Mouse (Mus musculus) midbrain, embryonic 10.5 days (tissue): ENCODE data around the gene Plxdc1. TPM values are rescaled to one million over a fixed set of nuclear protein-coding genes. Genes with fewer than 3 reads are reported as not detected.

ENCODE experiments used
- DNase-seq: peaks from one replicate; pipeline ENCODE4 v3.0.0-alpha.2; 2017; ENCODE audit warnings: low spot score
- H3K27ac ChIP-seq: fragments of 300-500 bp; sonication (generic); replicated peaks from 2 replicates; pipeline ENCODE4 v1.5.1; 2016; ENCODE audit warnings: mild to moderate bottlenecking
- H3K27me3 ChIP-seq: fragments of 300-500 bp; sonication (generic); 2 replicates; pipeline ENCODE4 v1.6.1; 2016; ENCODE audit warnings: low read depth, mild to moderate bottlenecking; ENCODE audit not compliant: poor library complexity, severe bottlenecking
- H3K36me3 ChIP-seq: fragments of 300-500 bp; sonication (generic); 2 replicates; pipeline ENCODE4 v1.6.1; 2016; ENCODE audit warnings: mild to moderate bottlenecking, moderate library complexity
- H3K4me1 ChIP-seq: fragments of 300-500 bp; sonication (generic); 2 replicates; pipeline ENCODE4 v1.6.1; 2016
- H3K4me3 ChIP-seq: fragments of 300-500 bp; sonication (generic); 2 replicates; pipeline ENCODE4 v1.5.1; 2016; ENCODE audit warnings: mild to moderate bottlenecking, moderate library complexity
- H3K9me3 ChIP-seq: fragments of 300-500 bp; sonication (generic); replicated peaks from 2 replicates; pipeline ENCODE4 v1.6.1; 2016; ENCODE audit warnings: mild to moderate bottlenecking
- WGBS: fragments of 180-500 bp; shearing (Covaris S2); methylation state at CpG from one replicate; pipeline ENCODE4 v1.1.7; 2016; 5-methylcytosine and 5-hydroxymethylcytosine counted together
- polyA plus RNA-seq: library from polyadenylated mRNA; unstranded; fragments of >200 nt; fragmentation: Nextera tagmentation; extraction: Ambion mirVana; gene quantifications from 2 replicates; pipeline ENCODE4 v1.2.1, GENCODE M21; 2016

Gene Plxdc1
- polyA plus RNA-seq, 1 experiment from 2014 or later: 0.06 TPM

DNA sequence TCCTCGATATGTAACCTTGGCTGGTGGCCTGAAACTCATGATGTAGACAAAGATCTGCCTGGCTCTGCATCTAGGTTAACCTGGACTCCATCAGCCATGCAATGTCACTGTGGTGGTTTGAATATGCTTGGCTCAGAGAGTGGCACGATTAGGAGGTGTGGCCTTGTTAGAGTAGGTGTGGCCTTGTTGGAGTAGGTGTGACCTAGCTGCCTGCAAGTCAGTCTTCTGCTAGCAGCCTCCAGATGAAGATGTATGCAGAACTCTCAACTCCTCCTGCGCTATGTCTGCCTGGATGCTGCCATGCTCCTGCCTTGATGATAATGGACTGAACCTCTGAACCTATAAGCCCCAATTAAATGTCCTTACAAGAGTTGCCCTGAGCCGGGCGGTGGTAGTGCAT, 43.0 kb downstream of the Plxdc1 start:
- Histone ChIP-seq H3K27me3 (no peaks in the 10 kb centered on the region), H3K27ac (no peak overlapping the region), H3K9me3 (no peaks in the 10 kb centered on the region), H3K4me1 (peaks cover 6% of the 10 kb centered on the region; the same call in 1 of the 2 replicates), H3K36me3 (no peaks in the 10 kb centered on the region), H3K4me3 (no peak overlapping the region)
- DNase-seq: no peak
- 80% methylated on average over 5 of the region's 5 CpGs for WGBS

DNA sequence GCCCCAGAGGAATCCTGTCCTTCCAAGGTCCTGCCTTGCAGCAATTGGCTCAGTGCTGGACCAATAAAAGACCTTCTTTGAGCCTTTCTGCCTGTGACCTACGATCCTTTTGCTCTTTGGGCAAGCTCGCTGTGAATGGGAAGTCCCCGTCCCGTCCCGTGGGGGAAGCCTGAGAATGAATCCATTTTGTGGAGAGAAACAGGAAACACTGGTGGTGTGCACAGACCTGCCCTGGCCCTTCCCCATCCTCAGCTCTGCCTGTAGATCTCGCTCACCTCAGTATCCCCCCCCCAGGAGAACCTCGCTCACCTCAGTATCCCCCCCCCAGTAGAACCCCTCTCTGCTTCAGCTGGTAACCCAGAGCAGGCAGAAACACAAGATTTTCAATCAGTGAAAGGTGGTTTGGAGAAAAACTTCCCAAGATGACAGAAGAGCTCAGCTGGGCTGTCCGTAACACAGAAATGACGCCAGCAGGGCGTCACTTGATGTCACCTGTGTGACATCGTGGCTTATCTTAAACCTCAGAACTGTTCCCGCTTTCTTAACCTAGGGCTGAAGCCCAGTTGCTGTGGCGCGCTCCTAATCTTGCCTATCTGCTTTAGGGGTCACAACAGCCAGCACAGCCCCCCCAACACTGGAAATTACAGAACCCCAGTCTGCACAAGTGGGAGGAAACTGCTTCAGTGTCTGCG, 43.7 kb downstream of the Plxdc1 start:
- H3K9me3 ChIP-seq: no peaks in the 10 kb centered on the region
- WGBS: 90% methylated on average over 15 of the region's 15 CpGs
- H3K27me3 ChIP-seq: no peaks in the 10 kb centered on the region
- no peaks in the 10 kb centered on the region for H3K36me3 ChIP-seq
- DNase-seq: no peak
- H3K27ac ChIP-seq: no peak overlapping the region
- no peak overlapping the region for H3K4me3 ChIP-seq
- peaks cover 5% of the 10 kb centered on the region; the same call in 1 of the 2 replicates for H3K4me1 ChIP-seq

DNA sequence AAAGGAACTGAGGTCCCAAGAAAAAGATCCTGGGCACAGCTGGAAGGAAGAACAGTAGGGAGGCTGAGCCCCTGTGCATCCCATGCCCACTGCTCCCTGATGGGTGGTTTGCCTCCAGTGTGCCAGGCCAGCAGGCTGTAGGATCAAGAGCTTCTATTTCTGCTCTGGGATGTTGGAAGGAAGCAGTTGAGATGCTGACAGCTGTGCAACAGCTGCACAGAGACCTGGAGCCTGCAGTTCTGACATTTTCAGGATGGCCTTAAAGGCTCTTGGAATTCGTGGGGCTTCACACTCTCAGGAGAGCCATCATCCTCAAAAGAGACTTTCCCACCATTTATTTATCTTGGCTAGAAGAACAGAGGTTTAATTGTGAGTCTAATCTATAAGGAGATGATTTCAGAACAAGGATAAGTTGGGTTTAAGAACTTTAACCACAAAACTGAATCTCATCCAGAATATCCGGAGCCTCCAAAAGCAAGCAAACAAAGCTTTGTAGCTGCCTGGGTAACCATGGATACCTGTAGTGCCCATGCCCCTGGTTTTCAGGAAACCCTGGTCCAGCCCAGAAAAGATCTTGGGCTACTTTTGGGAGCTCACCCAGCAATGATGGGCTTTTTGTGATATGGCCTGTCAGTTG, 48.7 kb downstream of the Plxdc1 start:
- H3K36me3 ChIP-seq: no peaks in the 10 kb centered on the region
- 73% methylated on average over 2 of the region's 2 CpGs for WGBS
- no peaks in the 10 kb centered on the region for H3K4me1 ChIP-seq
- H3K4me3 ChIP-seq: no peak overlapping the region
- no peaks in the 10 kb centered on the region for H3K9me3 ChIP-seq
- no peak for DNase-seq
- H3K27me3 ChIP-seq: no peaks in the 10 kb centered on the region
- no peak overlapping the region for H3K27ac ChIP-seq

DNA sequence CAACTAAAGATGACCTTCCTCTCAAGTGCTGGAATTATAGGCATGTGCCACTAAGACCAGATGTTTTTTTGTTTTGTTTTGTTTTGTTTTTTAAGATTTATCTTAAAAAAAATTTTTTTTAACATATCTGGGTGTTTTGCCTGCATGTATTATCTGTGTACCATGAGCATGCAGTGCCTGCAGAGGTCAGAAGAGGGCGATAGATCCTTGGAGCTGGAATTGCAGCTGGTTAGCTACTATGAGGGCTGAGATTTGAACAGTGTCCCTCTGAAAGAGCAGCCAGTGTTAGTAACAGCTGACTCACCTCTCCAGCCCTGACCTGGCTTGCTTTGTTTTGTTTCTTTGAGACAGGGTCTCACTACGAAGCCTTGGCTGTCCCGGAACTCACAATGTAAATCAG, 49.5 kb downstream of the Plxdc1 start:
- H3K36me3 ChIP-seq: no peaks in the 10 kb centered on the region
- WGBS: 31% methylated on average over 3 of the region's 3 CpGs
- DNase-seq: peak; percentile 62

DNA sequence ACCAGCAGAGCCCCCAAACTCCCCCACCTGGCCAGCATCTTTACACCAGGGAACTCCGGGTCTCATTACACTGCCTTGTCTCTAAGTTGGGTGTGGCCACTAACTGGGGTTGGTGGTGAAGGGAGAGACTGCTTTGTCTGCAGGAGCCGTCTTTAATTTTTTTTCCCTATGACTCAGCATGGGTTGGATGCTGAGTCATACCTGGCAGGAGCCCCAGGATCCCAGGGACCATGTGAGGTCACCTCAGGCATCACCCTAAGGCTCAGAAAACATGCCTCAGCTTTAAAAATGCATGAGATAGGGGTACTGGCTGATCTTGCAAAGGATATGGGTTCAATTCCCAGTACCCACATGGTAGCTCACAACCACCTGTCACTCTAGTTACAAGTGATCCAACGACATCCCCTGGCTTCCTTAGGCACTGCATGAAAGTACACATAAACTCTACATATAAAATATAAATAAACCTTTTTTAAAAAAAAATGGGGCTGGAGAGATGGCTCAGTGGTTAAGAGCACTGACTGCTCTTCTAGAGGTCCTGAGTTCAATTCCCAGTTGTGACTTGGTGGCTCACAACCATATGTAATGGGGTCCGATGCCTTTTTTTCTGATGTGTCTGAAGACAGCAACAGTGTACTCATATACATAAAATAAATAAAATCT, 50.2 kb downstream of the Plxdc1 start:
- Histone ChIP-seq H3K27ac (no peak overlapping the region), H3K4me3 (no peak overlapping the region), H3K36me3 (no peaks in the 10 kb centered on the region), H3K27me3 (no peaks in the 10 kb centered on the region), H3K4me1 (no peaks in the 10 kb centered on the region), H3K9me3 (no peaks in the 10 kb centered on the region)
- WGBS: 64% methylated on average over 4 of the region's 4 CpGs
- DNase-seq: no peak

More for the DNA sequence above, 49.5 kb downstream of the Plxdc1 start:
- H3K9me3 ChIP-seq: no peaks in the 10 kb centered on the region
- no peak overlapping the region for H3K27ac ChIP-seq
- H3K4me3 ChIP-seq: no peak overlapping the region
- no peaks in the 10 kb centered on the region for H3K27me3 ChIP-seq
- no peaks in the 10 kb centered on the region for H3K4me1 ChIP-seq

DNA sequence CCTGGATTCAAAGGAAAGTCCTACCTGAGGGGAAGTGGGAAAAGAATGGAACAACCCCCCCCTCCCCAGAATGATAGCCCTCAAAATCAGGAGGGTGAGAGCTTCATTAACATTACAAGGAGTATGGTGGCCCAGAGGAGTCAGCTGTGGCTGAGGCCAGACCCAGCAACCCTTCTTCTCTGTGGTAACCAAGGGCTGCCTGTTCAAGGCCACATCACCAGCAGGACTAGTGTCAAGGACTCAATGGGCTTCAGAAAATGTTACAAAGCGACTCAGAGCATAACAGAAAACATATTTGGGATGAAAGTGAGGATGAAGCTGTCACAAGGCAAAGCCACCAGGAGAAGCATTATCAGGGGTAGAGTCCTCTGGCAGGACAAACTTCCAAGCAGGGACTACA, 52.7 kb downstream of the Plxdc1 start:
- H3K27ac ChIP-seq: no peak overlapping the region
- no peak for DNase-seq
- no peaks in the 10 kb centered on the region for H3K27me3 ChIP-seq
- WGBS: 71% methylated on average over 1 of the region's 1 CpGs
- no peaks in the 10 kb centered on the region for H3K36me3 ChIP-seq
- no peak overlapping the region for H3K4me3 ChIP-seq
- no peaks in the 10 kb centered on the region for H3K9me3 ChIP-seq
- no peaks in the 10 kb centered on the region for H3K4me1 ChIP-seq

DNA sequence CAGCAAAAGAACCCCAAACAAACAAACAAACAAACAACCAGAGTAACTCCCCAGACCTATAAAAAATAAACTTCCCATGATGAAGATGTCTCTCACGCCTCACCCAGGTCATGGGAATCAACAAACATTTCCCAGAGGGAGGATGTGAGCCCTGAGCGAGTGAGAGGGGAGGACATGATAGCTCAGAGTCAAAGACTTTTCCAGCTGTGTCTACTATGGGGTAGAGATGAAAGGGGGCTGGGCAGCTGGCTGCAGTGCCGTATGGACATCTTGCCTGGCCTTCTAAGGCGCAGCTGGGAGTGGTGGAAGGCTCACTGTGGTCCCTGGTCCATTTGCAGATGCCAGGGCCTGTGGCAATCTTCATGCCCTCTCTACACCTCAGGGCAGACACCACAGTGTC, 57.3 kb downstream of the Plxdc1 start:
- WGBS: 70% methylated on average over 4 of the region's 4 CpGs
- no peak overlapping the region for H3K4me3 ChIP-seq
- H3K4me1 ChIP-seq: no peaks in the 10 kb centered on the region
- no peaks in the 10 kb centered on the region for H3K36me3 ChIP-seq
- H3K27me3 ChIP-seq: no peaks in the 10 kb centered on the region
- no peak for DNase-seq
- no peaks in the 10 kb centered on the region for H3K9me3 ChIP-seq
- no peak overlapping the region for H3K27ac ChIP-seq

DNA sequence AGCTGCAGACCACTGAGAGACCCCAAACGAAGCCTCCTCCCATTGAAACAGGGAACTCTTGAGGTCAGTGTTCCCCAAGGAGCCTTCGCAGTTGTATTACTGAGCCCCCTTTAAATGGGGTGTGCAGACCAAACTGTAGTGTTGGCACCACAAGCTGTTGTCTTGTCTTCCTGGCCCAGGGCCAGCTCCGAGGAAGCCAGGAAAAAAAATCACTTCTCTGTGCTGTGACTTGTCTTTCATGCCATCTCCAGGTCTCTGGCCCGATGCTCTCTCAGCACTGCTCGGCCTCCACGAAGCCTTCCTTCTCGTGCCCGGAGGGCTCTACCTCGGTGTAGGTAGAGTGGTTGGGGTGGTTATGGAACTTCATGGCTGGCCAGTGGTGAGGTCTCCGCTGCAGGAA, 62.0 kb downstream of the Plxdc1 start:
- WGBS: 92% methylated on average over 10 of the region's 10 CpGs
- H3K9me3 ChIP-seq: no peaks in the 10 kb centered on the region
- H3K4me3 ChIP-seq: no peak overlapping the region
- H3K4me1 ChIP-seq: no peaks in the 10 kb centered on the region
- DNase-seq: no peak
- no peaks in the 10 kb centered on the region for H3K36me3 ChIP-seq
- H3K27me3 ChIP-seq: no peaks in the 10 kb centered on the region
- no peak overlapping the region for H3K27ac ChIP-seq

DNA sequence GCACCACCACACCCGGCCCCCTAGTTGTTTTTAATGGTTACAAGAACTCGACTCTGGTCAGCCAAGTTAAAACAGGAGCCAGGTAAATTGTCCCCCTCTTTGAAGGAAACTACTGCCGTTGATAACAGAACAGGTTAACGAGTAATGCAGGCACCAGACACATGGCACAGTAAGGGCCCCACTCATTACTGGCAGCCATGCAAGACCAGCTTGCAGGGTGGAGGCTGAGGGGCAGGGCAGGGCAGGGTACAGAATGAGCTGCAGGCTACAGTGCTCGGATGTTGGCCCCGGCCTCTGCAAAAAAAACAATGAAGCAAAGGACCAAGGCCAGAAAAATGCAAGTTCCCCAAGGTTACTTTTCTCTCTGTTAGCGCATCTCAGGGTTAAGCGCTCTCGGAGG, 62.6 kb downstream of the Plxdc1 start:
- H3K36me3 ChIP-seq: no peaks in the 10 kb centered on the region
- H3K27me3 ChIP-seq: no peaks in the 10 kb centered on the region
- no peak overlapping the region for H3K4me3 ChIP-seq
- H3K27ac ChIP-seq: no peak overlapping the region
- no peaks in the 10 kb centered on the region for H3K9me3 ChIP-seq
- H3K4me1 ChIP-seq: no peaks in the 10 kb centered on the region
- no peak for DNase-seq
- WGBS: 88% methylated on average over 9 of the region's 9 CpGs

DNA sequence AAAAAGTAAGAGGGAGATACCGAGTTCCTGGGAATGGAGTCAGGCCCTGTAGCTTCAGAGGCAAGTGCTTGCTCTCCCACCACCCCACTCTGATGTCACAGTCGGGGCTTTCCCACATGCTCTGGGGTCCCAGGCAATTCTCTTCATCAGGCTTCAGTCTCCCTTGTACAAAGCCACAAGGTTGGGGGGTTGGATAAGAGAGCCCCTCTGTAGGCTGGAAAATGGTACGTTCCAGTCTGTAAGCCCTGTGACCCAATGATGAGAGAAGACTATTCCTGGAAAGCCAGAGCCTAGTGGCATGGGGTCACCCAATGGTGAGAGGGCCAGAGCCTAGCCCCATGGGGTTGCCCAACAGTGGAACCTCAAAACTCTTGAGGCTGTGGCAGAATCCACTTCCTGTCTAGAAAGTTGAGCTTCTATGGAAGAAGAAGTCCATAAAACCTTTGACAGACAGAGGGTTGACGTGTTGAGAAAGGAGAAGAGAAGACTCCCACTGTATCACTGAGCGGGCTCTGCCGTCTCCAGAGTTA, 70.2 kb downstream of the Plxdc1 start:
- Histone ChIP-seq H3K4me1 (peaks cover 9% of the 10 kb centered on the region), H3K27me3 (no peaks in the 10 kb centered on the region), H3K9me3 (no peaks in the 10 kb centered on the region), H3K4me3 (no peak overlapping the region), H3K36me3 (no peaks in the 10 kb centered on the region), H3K27ac (no peak overlapping the region)
- WGBS: 93% methylated on average over 6 of the region's 6 CpGs
- no peak for DNase-seq

DNA sequence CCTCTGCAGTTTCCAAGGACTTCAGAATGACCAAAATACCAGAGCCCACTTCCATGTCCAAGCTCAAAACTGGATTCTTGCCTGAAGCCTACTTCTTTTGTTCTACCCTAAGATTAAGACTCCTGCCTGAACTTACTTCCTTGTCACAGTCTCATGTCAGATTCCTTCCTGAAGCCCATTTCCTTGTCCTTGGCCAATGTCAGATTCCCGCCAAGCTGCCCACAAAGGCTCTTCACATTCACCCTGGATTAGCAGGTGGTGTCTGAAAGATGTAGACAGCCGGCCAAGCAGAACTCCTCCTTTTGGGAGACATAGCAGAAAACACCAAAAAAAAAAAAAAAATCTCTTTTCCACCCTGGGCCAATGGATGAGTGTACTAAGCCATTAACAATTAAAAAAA, 70.8 kb downstream of the Plxdc1 start:
- no peak overlapping the region for H3K4me3 ChIP-seq
- no peaks in the 10 kb centered on the region for H3K36me3 ChIP-seq
- no peak for DNase-seq
- no peak overlapping the region for H3K27ac ChIP-seq
- H3K4me1 ChIP-seq: peaks cover 12% of the 10 kb centered on the region
- no peaks in the 10 kb centered on the region for H3K9me3 ChIP-seq
- no peaks in the 10 kb centered on the region for H3K27me3 ChIP-seq
- 84% methylated on average over 2 of the region's 2 CpGs for WGBS

DNA sequence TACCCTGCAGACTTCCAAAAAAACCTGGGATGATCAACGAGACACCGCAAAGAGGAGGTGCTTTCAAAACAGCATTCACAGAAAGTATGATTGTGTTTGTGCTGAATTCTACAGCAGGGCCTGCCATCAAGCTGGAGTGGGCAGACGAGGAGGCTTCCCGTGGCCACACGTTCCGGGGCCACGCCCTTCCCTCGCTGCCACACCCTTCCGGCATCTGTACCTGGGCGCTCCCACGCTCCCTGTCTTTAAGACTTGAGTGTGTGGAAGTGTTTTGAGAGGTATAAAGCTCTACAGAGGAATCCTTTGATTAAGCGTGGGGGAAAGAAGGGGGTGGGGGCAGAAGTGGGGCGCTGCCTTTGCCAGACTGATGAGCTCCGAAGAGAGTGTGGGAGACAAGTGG, 73.1 kb downstream of the Plxdc1 start:
- H3K27me3 ChIP-seq: no peaks in the 10 kb centered on the region
- H3K27ac ChIP-seq: no peak overlapping the region
- no peak for DNase-seq
- no peaks in the 10 kb centered on the region for H3K36me3 ChIP-seq
- no peak overlapping the region for H3K4me3 ChIP-seq
- H3K4me1 ChIP-seq: peaks cover 12% of the 10 kb centered on the region
- no peaks in the 10 kb centered on the region for H3K9me3 ChIP-seq
- WGBS: 91% methylated on average over 14 of the region's 14 CpGs
